Mouse (Mus musculus): ENCODE results near the gene Gpr88. TPM values are rescaled to one million over a fixed set of nuclear protein-coding genes. Genes with fewer than 3 reads are reported as not detected.

Gene Gpr88
- total and polyA plus RNA-seq, 3 experiments, result not detected

GRCm38 (mm10) chr3:116204643-116205042 lies 48.7 kb downstream of the Gpr88 start:
- H3K9ac ChIP-seq (ENCODE audit: insufficient read depth, low read depth), result no peak overlapping the region
- no peak overlapping the region for H3K4me2 ChIP-seq (ENCODE audit: insufficient read depth, low read depth, poor library complexity, severe bottlenecking)
- dilution Hi-C loops (cut with MboI; ENCODE audit: extremely low pct_ligation_motif_present, extremely low pct_unique_long_range_greater_than_20kb, low sequenced_read_pairs), result no loop called here
- H3K4me1 ChIP-seq (ENCODE audit: control insufficient read depth in 1 of 2, insufficient read depth in 2 of 2), result peaks cover 0 to 17% of the 10 kb centered on the region in 2 experiments; a peak in 2 of 4 replicates
- in situ Hi-C loops (cut with MboI; ENCODE audit: low pct_ligation_motif_present, low pct_unique_long_range_greater_than_20kb, low sequenced_read_pairs), result loop anchor here (25.0 kb wide), 1 partner anchor 142 kb away; no protein-coding TSS in a partner anchor
- H3K4me3 ChIP-seq (replicated peaks in 1 of 3; ENCODE audit: low read depth in 2 of 3, low read length in 2 of 3, poor library complexity in 1 of 3), result no peak overlapping the region
- no peaks in the 10 kb centered on the region for H3K36me3 ChIP-seq (replicated peaks in 1 of 2; ENCODE audit: control insufficient read depth in 1 of 2, insufficient read depth in 1 of 2, low read length in 1 of 2)
- no peak overlapping the region for H3K27ac ChIP-seq (ENCODE audit: insufficient read depth, low read depth)
- TF ChIP-seq GABPA (IDR thresholded peaks at IDR 0.05; ENCODE audit: insufficient replicate concordance, low read depth, low read length) (no peak), RCOR1 (conservative IDR thresholded peaks at IDR 0.05; ENCODE audit: low read depth, low read length) (no peak), SIN3A (IDR thresholded peaks at IDR 0.05; ENCODE audit: low read length) (no peak), SMC3 (IDR thresholded peaks at IDR 0.05; ENCODE audit: low read depth, low read length) (no peak), USF2 (conservative IDR thresholded peaks at IDR 0.05; ENCODE audit: low read depth, low read length) (no peak), MEF2A (IDR thresholded peaks at IDR 0.05; ENCODE audit: borderline replicate concordance, low read depth, low read length) (no peak), BHLHE40 (IDR thresholded peaks at IDR 0.05; ENCODE audit: low read depth, low read length) (no peak), MAZ (IDR thresholded peaks at IDR 0.05; ENCODE audit: low read depth, low read length) (no peak), HCFC1 (IDR thresholded peaks at IDR 0.05; ENCODE audit: low read depth, low read length) (no peak)
- H3K9me3 ChIP-seq (replicated peaks; ENCODE audit: low read length), result no peaks in the 10 kb centered on the region
- H3K79me2 ChIP-seq (replicated peaks; ENCODE audit: control insufficient read depth, extremely low read depth, insufficient read depth, poor library complexity, severe bottlenecking), result no peaks in the 10 kb centered on the region
- DNase-seq (ENCODE audit: extremely low read depth), result no peak
- no peaks in the 10 kb centered on the region for H3K27me3 ChIP-seq (replicated peaks)

- Histone ChIP-seq H3K27me3 (replicated peaks) (no peaks in the 10 kb centered on the region), H3K4me1 (ENCODE audit: control insufficient read depth in 1 of 2, insufficient read depth in 2 of 2) (peaks cover 2 to 21% of the 10 kb centered on the region in 2 experiments; a peak in 3 of 4 replicates), H3K36me3 (replicated peaks in 1 of 2; ENCODE audit: control insufficient read depth in 1 of 2, insufficient read depth in 1 of 2, low read length in 1 of 2) (no peaks in the 10 kb centered on the region), H3K4me2 (ENCODE audit: insufficient read depth, low read depth, poor library complexity, severe bottlenecking) (no peak overlapping the region), H3K4me3 (replicated peaks in 1 of 3; ENCODE audit: low read depth in 2 of 3, low read length in 2 of 3, poor library complexity in 1 of 3) (no peak overlapping the region), H3K9ac (ENCODE audit: insufficient read depth, low read depth) (no peak overlapping the region), H3K79me2 (replicated peaks; ENCODE audit: control insufficient read depth, extremely low read depth, insufficient read depth, poor library complexity, severe bottlenecking) (no peaks in the 10 kb centered on the region), H3K9me3 (replicated peaks; ENCODE audit: low read length) (no peaks in the 10 kb centered on the region), H3K27ac (ENCODE audit: insufficient read depth, low read depth) (no peak overlapping the region)
- in situ Hi-C loops (cut with MboI; ENCODE audit: low pct_ligation_motif_present, low pct_unique_long_range_greater_than_20kb, low sequenced_read_pairs) (loop anchor here (25.0 kb wide), 1 partner anchor 142 kb away; no protein-coding TSS in a partner anchor), dilution Hi-C loops (cut with MboI; ENCODE audit: extremely low pct_ligation_motif_present, extremely low pct_unique_long_range_greater_than_20kb, low sequenced_read_pairs) (no loop called here)
- no peak for DNase-seq (ENCODE audit: extremely low read depth)
- TF ChIP-seq PAX5 (IDR thresholded peaks at IDR 0.05; ENCODE audit: low read length) (no peak), POLR2AphosphoS2 (IDR thresholded peaks at IDR 0.05; ENCODE audit: low read depth, low read length) (no peak), EP300 (IDR thresholded peaks at IDR 0.05; ENCODE audit: low read length) (no peak), CTCF (conservative IDR thresholded peaks at IDR 0.05 in 1 of 2, IDR thresholded peaks at IDR 0.05 in 1 of 2; ENCODE audit: low read depth in 2 of 2, low read length in 2 of 2) (no peak), CHD2 (IDR thresholded peaks at IDR 0.05; ENCODE audit: low read length) (no peak), BHLHE40 (IDR thresholded peaks at IDR 0.05; ENCODE audit: low read depth, low read length) (no peak), MXI1 (IDR thresholded peaks at IDR 0.05; ENCODE audit: low read depth, low read length) (no peak), NRF1 (IDR thresholded peaks at IDR 0.05; ENCODE audit: low read depth, low read length) (no peak), MAX (IDR thresholded peaks at IDR 0.05; ENCODE audit: low read length) (no peak), KAT2A (IDR thresholded peaks at IDR 0.05; ENCODE audit: insufficient replicate concordance, low read length) (no peak), GABPA (IDR thresholded peaks at IDR 0.05; ENCODE audit: insufficient replicate concordance, low read depth, low read length) (no peak), MAFK (IDR thresholded peaks at IDR 0.05; ENCODE audit: insufficient replicate concordance, low read length) (no peak), JUND (conservative IDR thresholded peaks at IDR 0.05; ENCODE audit: low read depth, low read length) (no peak), CHD1 (IDR thresholded peaks at IDR 0.05; ENCODE audit: low read depth, low read length) (no peak), ZNF384 (IDR thresholded peaks at IDR 0.05; ENCODE audit: low read depth, low read length) (no peak)
These were observed 49.4 kb downstream of the Gpr88 start for GRCm38 (mm10) chr3:116203942-116204341.
